Mouse (Mus musculus) liver, adult 2 months (tissue): ENCODE measurements around the gene Hint1.

Experiments used
- CTCF ChIP-seq: fragments of 200-500 bp; IDR thresholded peaks from 2 replicates; pipeline ENCODE4 v1.5.1; 2011; ENCODE audit warnings: low read depth, low read length, control low read depth
- POLR2A ChIP-seq: fragments of 200-500 bp; IDR thresholded peaks from 2 replicates; pipeline ENCODE4 v1.6.1; 2011; ENCODE audit warnings: low read length, control low read depth; ENCODE audit not compliant: insufficient read depth; ENCODE audit errors: extremely low read depth

DNA sequence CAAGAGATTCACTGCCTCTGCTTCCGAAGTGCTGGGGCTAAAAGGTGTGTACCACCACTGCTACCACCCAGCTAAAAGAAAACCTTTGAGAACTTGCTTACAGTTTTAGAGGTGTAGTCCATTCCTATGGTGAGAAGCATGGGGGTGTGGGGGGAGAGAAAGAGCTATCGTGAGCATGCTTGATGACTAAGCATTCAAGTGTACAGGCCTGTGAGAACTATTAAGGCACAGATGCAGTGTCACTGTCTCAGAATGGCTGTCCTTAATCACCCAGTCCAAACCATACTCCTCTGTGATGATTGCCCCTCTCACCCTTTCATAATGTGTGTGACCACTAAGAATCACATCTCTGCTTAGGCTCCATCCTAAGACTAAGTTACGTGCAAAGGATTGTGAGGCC, 3.1 kb downstream of the Hint1 start:
- TF ChIP-seq POLR2A (no peak), CTCF (no peak)
